Comparison of ENCODE assay signal across 7 mouse cellular contexts in the genomic region with DNA sequence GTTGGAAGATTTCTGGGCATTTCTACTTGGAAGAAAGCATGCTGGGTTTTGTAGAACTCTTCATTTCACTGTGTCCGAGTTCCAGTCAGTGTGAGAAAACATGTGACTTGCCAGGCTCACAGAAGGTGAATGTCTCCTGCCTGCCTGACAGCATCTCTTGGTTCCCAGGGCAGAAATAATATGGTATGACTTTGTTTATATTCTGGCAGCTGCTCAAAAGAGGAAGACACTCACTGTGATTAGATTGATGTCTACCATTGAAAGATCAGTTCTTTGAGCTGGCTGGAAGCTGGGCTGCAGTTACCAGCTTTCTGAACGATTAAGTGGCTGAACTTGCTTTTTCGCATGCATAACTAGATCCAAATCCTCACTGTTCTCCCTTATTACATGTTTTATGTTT.
A peak's percentile ranks its signal among the peaks of the same experiment; 100 is the strongest.
DNase-seq lines count a peak whose midpoint lies in the region; ATAC-seq lines count a peak whose summit lies in the region.

No protein-coding gene starts in this region.

- no peak overlapping the region for H3K4me3 ChIP-seq in lung, embryonic 15.5 days
- no peak overlapping the region for H3K4me3 ChIP-seq in forebrain, embryonic 16.5 days (replicated peaks; ENCODE audit: low read length)
- H3K4me3 ChIP-seq in intestine, embryonic 16.5 days (ENCODE audit: low read length), result no peak overlapping the region

- peaks cover 11% of the 10 kb centered on the region for H3K4me1 ChIP-seq in lung, embryonic 15.5 days
- peaks cover 14% of the 10 kb centered on the region for H3K4me1 ChIP-seq in forebrain, embryonic 16.5 days (replicated peaks; ENCODE audit: control insufficient read depth, insufficient read depth, low read length)
- peaks cover 8% of the 10 kb centered on the region for H3K4me1 ChIP-seq in intestine, embryonic 16.5 days (ENCODE audit: control insufficient read depth, insufficient read depth, low read length)

- H3K4me2 ChIP-seq in lung, embryonic 15.5 days, result no peak overlapping the region
- H3K4me2 ChIP-seq in forebrain, embryonic 16.5 days (ENCODE audit: low read length), result no peak overlapping the region; the same call in 1 of the 2 replicates
- H3K4me2 ChIP-seq in intestine, embryonic 16.5 days (ENCODE audit: low read depth, low read length), result no peak overlapping the region

- peak; percentile 21; the same call in 1 of the 2 replicates for ATAC-seq in lung, embryonic 15.5 days (ENCODE audit: borderline replicate concordance, extremely low read depth, low FRiP score, low TSS enrichment)
- peak; percentile 75 for ATAC-seq in forebrain, embryonic 16.5 days
- ATAC-seq in intestine, embryonic 16.5 days, result peak; percentile 45; the same call in 1 of the 2 replicates

- H3K36me3 ChIP-seq in lung, embryonic 15.5 days, result no peaks in the 10 kb centered on the region
- no peaks in the 10 kb centered on the region for H3K36me3 ChIP-seq in forebrain, embryonic 16.5 days (ENCODE audit: control insufficient read depth, insufficient read depth)
- no peaks in the 10 kb centered on the region for H3K36me3 ChIP-seq in intestine, embryonic 16.5 days (ENCODE audit: control insufficient read depth, insufficient read depth, low read length)

- no peak overlapping the region for H3K9ac ChIP-seq in lung, embryonic 15.5 days
- no peak overlapping the region for H3K9ac ChIP-seq in forebrain, embryonic 16.5 days (replicated peaks; ENCODE audit: low read depth, low read length)
- no peak overlapping the region for H3K9ac ChIP-seq in intestine, embryonic 16.5 days (ENCODE audit: low read depth, low read length)

- H3K27ac ChIP-seq in lung, embryonic 15.5 days, result 0 out of 2 replicates have a peak overlapping the region, but pooled peaks have one; percentile 1
- H3K27ac ChIP-seq in forebrain, embryonic 16.5 days (ENCODE audit: low read length), result peak overlapping the region; percentile 51
- H3K27ac ChIP-seq in intestine, embryonic 16.5 days (ENCODE audit: low read length), result peak overlapping the region; percentile 48

- WGBS in lung, embryonic 15.5 days, result 34% methylated on average over 3 of the region's 3 CpGs
- 5% methylated on average over 3 of the region's 3 CpGs for WGBS in forebrain, embryonic 16.5 days
- 41% methylated on average over 3 of the region's 3 CpGs for WGBS in intestine, embryonic 16.5 days

- DNase-seq in lung, postnatal 10 days, result no peak
- peak; percentile 37 for DNase-seq in retina, embryonic 14.5 days (ENCODE audit: low spot score)
- no peak for DNase-seq in adrenal gland, adult 2 months
- DNase-seq in kidney, postnatal 4 days, result no peak

- H3K9me3 ChIP-seq in lung, embryonic 15.5 days, result no peaks in the 10 kb centered on the region
- no peaks in the 10 kb centered on the region for H3K9me3 ChIP-seq in forebrain, embryonic 16.5 days (ENCODE audit: control insufficient read depth, low read length)
- H3K9me3 ChIP-seq in intestine, embryonic 16.5 days (ENCODE audit: control insufficient read depth, low read length), result no peaks in the 10 kb centered on the region

- H3K27me3 ChIP-seq in lung, embryonic 15.5 days, result no peaks in the 10 kb centered on the region
- H3K27me3 ChIP-seq in forebrain, embryonic 16.5 days (replicated peaks; ENCODE audit: control insufficient read depth, insufficient read depth, low read length), result no peaks in the 10 kb centered on the region
- no peaks in the 10 kb centered on the region for H3K27me3 ChIP-seq in intestine, embryonic 16.5 days (replicated peaks; ENCODE audit: control insufficient read depth, insufficient read depth, low read length)

Comparison
In these comparisons a context has a peak if more than half of its experiments do, and no peak if none do; other contexts are left out.
1. ATAC-seq: peak in every context shown above with its lines; median percentile 75 in forebrain, embryonic 16.5 days; 45 in intestine, embryonic 16.5 days; 21 in lung, embryonic 15.5 days.
2. H3K27ac ChIP-seq: peak in every context shown above with its lines; median percentile 51 in forebrain, embryonic 16.5 days; 48 in intestine, embryonic 16.5 days; 1 in lung, embryonic 15.5 days.